Mouse (Mus musculus): ENCODE results near the gene Olfr571.

DNA sequence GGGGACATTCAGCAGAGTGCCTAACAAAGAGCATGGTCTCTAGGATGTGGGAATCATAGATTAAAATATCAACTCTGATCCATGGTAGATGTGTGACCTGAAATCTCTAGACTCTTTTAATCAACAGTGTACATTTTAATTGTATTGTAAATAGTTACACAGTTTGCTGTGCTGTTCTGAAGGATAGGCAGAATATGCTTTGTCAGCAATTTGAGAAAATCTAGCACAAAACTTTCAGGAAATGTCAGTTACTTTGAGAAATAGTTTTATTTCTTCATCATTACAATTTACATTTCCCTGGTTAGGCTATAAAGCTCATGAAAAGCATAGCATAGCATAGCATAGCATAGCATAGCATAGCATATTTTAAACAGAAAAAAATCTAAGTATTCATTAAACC, 61.5 kb downstream of the Olfr571 start:
- TF ChIP-seq CTCF (IDR thresholded peaks at IDR 0.05; ENCODE audit: borderline replicate concordance, insufficient read depth, low read length), result no peak
- no peak for TF ChIP-seq POLR2A (IDR thresholded peaks at IDR 0.05; ENCODE audit: low read depth, low read length)

Data from embryonic fibroblast, embryonic 13.5 days (primary cell).